Mouse (Mus musculus) heart, embryonic 11.5 days (tissue): ENCODE results near the gene Gm3327. TPM values are rescaled to one million over a fixed set of nuclear protein-coding genes. Genes with fewer than 3 reads are reported as not detected.
"Not testable (repeated sequence)": the region's sequence is repeated elsewhere in the genome, so short reads cannot be mapped to it uniquely, and the experiment has no call there.

Source experiments
- ATAC-seq: fragments of 200-750 bp; cut with Nextera tagmentation; replicated peaks from 2 replicates; pipeline ENCODE4 v1.8.0; 2017; ENCODE audit warnings: moderate library complexity; ENCODE audit not compliant: insufficient number of reproducible peaks, low FRiP score, low TSS enrichment
- H3K27ac ChIP-seq: fragments of 300-500 bp; sonication (generic); 2 replicates; pipeline ENCODE4 v1.5.1; 2014; ENCODE audit warnings: mild to moderate bottlenecking, low read depth, low read length
- H3K27me3 ChIP-seq: fragments of 300-500 bp; sonication (generic); 2 replicates; pipeline ENCODE4 v1.6.1; 2014; ENCODE audit warnings: mild to moderate bottlenecking, low read length, mixed read lengths; ENCODE audit not compliant: control insufficient read depth, insufficient read depth
- H3K36me3 ChIP-seq: fragments of 300-500 bp; sonication (generic); 2 replicates; pipeline ENCODE4 v1.6.1; 2014; ENCODE audit warnings: mild to moderate bottlenecking, low read length, moderate library complexity, mixed read lengths; ENCODE audit not compliant: control insufficient read depth, insufficient read depth
- H3K4me1 ChIP-seq: fragments of 300-500 bp; sonication (generic); 2 replicates; pipeline ENCODE4 v1.6.1; 2014; ENCODE audit warnings: low read length; ENCODE audit not compliant: control insufficient read depth, insufficient read depth
- H3K4me2 ChIP-seq: fragments of 300-500 bp; sonication (generic); 2 replicates; pipeline ENCODE4 v1.6.1; 2014; ENCODE audit warnings: mild to moderate bottlenecking, moderate library complexity
- H3K4me3 ChIP-seq: fragments of 300-500 bp; sonication (generic); 2 replicates; pipeline ENCODE4 v1.5.1; 2014; ENCODE audit warnings: low read depth, low read length
- H3K9ac ChIP-seq: fragments of 300-500 bp; sonication (generic); 2 replicates; pipeline ENCODE4 v1.6.1; 2014; ENCODE audit warnings: mild to moderate bottlenecking, low read depth, low read length, moderate library complexity
- H3K9me3 ChIP-seq: fragments of 300-500 bp; sonication (generic); replicated peaks from 2 replicates; pipeline ENCODE4 v1.6.1; 2016; ENCODE audit warnings: low read length; ENCODE audit not compliant: control insufficient read depth
- WGBS: fragments of 180-500 bp; shearing (Covaris S2); extraction: QIAGEN DNeasy Blood & Tissue Kit; methylation state at CpG from one replicate; pipeline ENCODE4 v1.1.7; 2014; ENCODE audit not compliant: insufficient replicate concordance; 5-methylcytosine and 5-hydroxymethylcytosine counted together
- polyA plus RNA-seq: library from polyadenylated mRNA; unstranded; fragments of >200 nt; fragmentation: Nextera tagmentation; extraction: Ambion mirVana; gene quantifications from 2 replicates; pipeline ENCODE4 v1.2.1, GENCODE M21; 2014

Gene Gm3327
- polyA plus RNA-seq: not detected in 2 replicates

- not testable (repeated sequence) for H3K27me3 ChIP-seq, ATAC-seq, H3K36me3 ChIP-seq, H3K27ac ChIP-seq, H3K9ac ChIP-seq, H3K4me1 ChIP-seq, H3K4me3 ChIP-seq, H3K9me3 ChIP-seq, H3K4me2 ChIP-seq
- 75% methylated on average over 4 of the region's 4 CpGs for WGBS
These were observed at the start of gene Gm3327 for GRCm38 (mm10) chr14:44123551-44123950. Gm3327 (plus strand) TSS chr14:44123851.

- ATAC-seq, H3K9me3 ChIP-seq, H3K36me3 ChIP-seq, H3K4me2 ChIP-seq, H3K9ac ChIP-seq, H3K4me3 ChIP-seq, H3K27me3 ChIP-seq, H3K4me1 ChIP-seq, H3K27ac ChIP-seq: not testable (repeated sequence)
- 73% methylated on average over 5 of the region's 5 CpGs for WGBS
These were observed 45.8 kb upstream of the Gm3327 start for GRCm38 (mm10) chr14:44077785-44078341.

GRCm38 (mm10) chr14:44086588-44086987, 37.1 kb upstream of the Gm3327 start:
- not testable (repeated sequence) for H3K27ac ChIP-seq, H3K9me3 ChIP-seq, H3K9ac ChIP-seq, H3K4me1 ChIP-seq, ATAC-seq, H3K4me2 ChIP-seq, H3K36me3 ChIP-seq, H3K27me3 ChIP-seq, H3K4me3 ChIP-seq
- WGBS: 83% methylated on average over 1 of the region's 1 CpGs

- not testable (repeated sequence) for H3K36me3 ChIP-seq, H3K9me3 ChIP-seq, H3K4me1 ChIP-seq, H3K27me3 ChIP-seq, H3K9ac ChIP-seq, H3K27ac ChIP-seq, H3K4me2 ChIP-seq, ATAC-seq, H3K4me3 ChIP-seq
- 55% methylated on average over 2 of the region's 2 CpGs for WGBS
These were observed 36.1 kb upstream of the Gm3327 start for GRCm38 (mm10) chr14:44087535-44087934.

GRCm38 (mm10) chr14:44091524-44091923, 32.1 kb upstream of the Gm3327 start:
- H3K4me2 ChIP-seq, H3K27me3 ChIP-seq, H3K9ac ChIP-seq, H3K4me3 ChIP-seq, ATAC-seq, H3K9me3 ChIP-seq, H3K27ac ChIP-seq, H3K4me1 ChIP-seq, H3K36me3 ChIP-seq: not testable (repeated sequence)
- 42% methylated on average over 1 of the region's 1 CpGs for WGBS

- not testable (repeated sequence) for H3K27me3 ChIP-seq, H3K27ac ChIP-seq, H3K9ac ChIP-seq, H3K4me1 ChIP-seq, ATAC-seq, H3K4me2 ChIP-seq, H3K36me3 ChIP-seq, H3K4me3 ChIP-seq, H3K9me3 ChIP-seq
- WGBS: 48% methylated on average over 5 of the region's 5 CpGs
These were observed 29.2 kb upstream of the Gm3327 start for GRCm38 (mm10) chr14:44094445-44094844.

- not testable (repeated sequence) for H3K4me3 ChIP-seq, H3K27me3 ChIP-seq, H3K4me1 ChIP-seq, H3K27ac ChIP-seq, H3K9ac ChIP-seq, H3K36me3 ChIP-seq, ATAC-seq, H3K4me2 ChIP-seq, H3K9me3 ChIP-seq
- WGBS: no CpG with 5 or more reads among the region's 1 CpGs
These were observed 23.6 kb upstream of the Gm3327 start for GRCm38 (mm10) chr14:44100030-44100429.

- H3K4me1 ChIP-seq, H3K4me3 ChIP-seq, H3K27me3 ChIP-seq, ATAC-seq, H3K36me3 ChIP-seq, H3K9ac ChIP-seq, H3K9me3 ChIP-seq, H3K4me2 ChIP-seq, H3K27ac ChIP-seq: not testable (repeated sequence)
- WGBS: 74% methylated on average over 2 of the region's 2 CpGs
These were observed 21.3 kb upstream of the Gm3327 start, which contains the start of gene Ear2 for GRCm38 (mm10) chr14:44102354-44102753. Ear2 (plus strand) TSS chr14:44102654.

GRCm38 (mm10) chr14:44110981-44111380, 12.7 kb upstream of the Gm3327 start:
- Histone ChIP-seq H3K27me3 (no peaks in the 10 kb centered on the region), H3K4me1 (no peaks in the 10 kb centered on the region), H3K36me3 (no peaks in the 10 kb centered on the region), H3K4me3 (no peak overlapping the region), H3K9me3 (no peaks in the 10 kb centered on the region), H3K4me2 (no peak overlapping the region), H3K9ac (no peak overlapping the region), H3K27ac (no peak overlapping the region)
- no peak for ATAC-seq
